Mouse (Mus musculus): ENCODE results near the gene Sqor.

DNA sequence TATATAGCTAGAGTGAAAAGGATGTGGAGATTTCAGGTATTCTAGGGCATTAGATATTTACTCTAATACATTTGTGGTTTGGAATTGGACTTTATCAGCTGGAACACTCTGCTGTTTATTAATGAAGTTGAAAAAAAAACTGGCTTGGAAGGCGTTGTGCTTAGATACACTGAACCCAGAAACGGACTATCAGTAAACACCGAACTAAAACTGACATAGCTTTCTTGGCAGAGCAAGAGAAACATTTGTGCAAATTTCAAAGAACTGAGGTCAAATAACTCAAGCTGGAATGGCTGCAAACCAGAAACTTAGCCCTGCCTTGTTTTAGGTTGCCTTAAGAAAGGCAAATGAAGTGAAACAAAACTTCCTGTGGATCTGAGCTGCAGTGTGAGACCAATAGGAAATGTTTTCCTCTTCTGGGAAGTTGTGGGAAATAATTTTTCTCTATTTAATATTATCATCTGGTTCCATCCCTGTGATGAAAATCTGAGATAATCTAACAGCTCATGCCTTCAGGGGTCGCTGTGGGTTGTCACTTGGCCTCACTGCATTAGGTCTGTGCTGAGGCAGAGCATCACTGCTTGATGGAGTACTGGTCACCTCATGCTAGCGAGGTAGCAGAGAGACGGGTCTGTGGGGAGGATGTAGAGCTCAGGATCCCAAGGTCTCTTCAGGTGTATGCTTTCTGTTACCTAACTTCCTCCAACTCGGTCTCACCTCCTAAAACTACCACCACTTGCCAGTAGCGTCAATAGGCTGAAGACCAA, 16.7 kb downstream of the Sqor start:
- TF ChIP-seq POLR2A (IDR thresholded peaks at IDR 0.05; ENCODE audit: borderline replicate concordance, control insufficient read depth, low read depth, low read length) (no peak), CTCF (IDR thresholded peaks at IDR 0.05; ENCODE audit: control insufficient read depth, insufficient read depth, low read length) (no peak)

All from bone marrow, adult 2 months (tissue).